Mouse (Mus musculus) Patski (cell line): ENCODE results near the gene Arntl2. TPM values are rescaled to one million over a fixed set of nuclear protein-coding genes. Genes with fewer than 3 reads are reported as not detected.

Source experiments
- ATAC-seq: fragments of 100-300 bp; one replicate; pipeline ENCODE4 v1.8.0; 2021
- CTCF ChIA-PET: fragments of 350-600 bp; sonication (Branson Sonifier 250); formaldehyde crosslinking; loops from one replicate; lab custom pipeline; 2022; ENCODE audit warnings: inconsistent platforms; lab: Charles Lee
- POLR2A ChIA-PET: fragments of 350-600 bp; sonication (Branson Sonifier 250); formaldehyde crosslinking; loops from one replicate; lab custom pipeline; 2022; ENCODE audit warnings: antibody characterized with exemption, inconsistent platforms; lab: Charles Lee
- DNase-seq: peaks from one replicate; pipeline ENCODE4 v3.0.0-alpha.2; 2011; ENCODE audit warnings: low read depth, low spot score
- H3K27me3 ChIP-seq: fragments of 371-371 bp; one replicate; pipeline ENCODE4 v1.5.1; 2021
- CTCF ChIP-seq: fragments of 100-300 bp; IDR thresholded peaks from one replicate; pipeline ENCODE4 v1.5.1; 2021
- in situ Hi-C: fragments of 300-500 bp; cut with MboI; formaldehyde crosslinking; loops from 3 replicates; pipeline ENCODE4 v1.11.1; 2018; ENCODE audit warnings: low pct_unique_long_range_greater_than_20kb, mixed read lengths
- polyA plus RNA-seq: library from polyadenylated mRNA; unstranded; gene quantifications from one replicate; pipeline ENCODE4 v1.2.3, GENCODE M21; 2021

The Arntl2 gene
- polyA plus RNA-seq, 1 experiment from 2014 or later = 8.1 TPM

DNA sequence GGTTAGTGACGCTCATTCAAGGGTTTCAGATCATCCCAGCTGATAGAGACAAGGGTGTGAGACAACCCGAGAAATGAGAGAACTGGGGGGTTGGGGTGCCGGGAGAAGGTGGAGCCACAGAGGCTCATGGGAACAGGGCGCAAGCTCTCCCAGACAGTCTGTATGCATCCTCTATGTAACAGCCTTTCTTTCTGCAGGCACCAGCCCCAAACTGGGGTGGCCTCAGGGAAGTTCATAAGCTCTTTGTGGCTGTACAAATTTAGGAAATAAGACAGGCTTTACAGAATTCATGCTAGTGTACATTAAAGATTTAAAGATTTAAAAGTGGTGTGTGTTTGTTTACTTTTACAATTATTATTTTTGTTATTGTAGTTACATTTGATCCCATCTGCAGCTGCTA is 84.4 kb downstream of the Arntl2 start:
- ChIA-PET POLR2A (interaction anchor here (1.5 kb wide), 1 partner anchor 8 kb away, joined by 4 read pairs; the partner anchor contains the start of gene Ppfibp1), CTCF (interaction anchor here (2.0 kb wide), 1 partner anchor 34 kb away, joined by 7 read pairs; no protein-coding TSS in a partner anchor)
- no peak for DNase-seq
- in situ Hi-C loops = loop anchor here (5.0 kb wide), 2 partner anchors 72 to 97 kb away; partner anchors contain the start of gene 1700034J05Rik
- no peaks in the 10 kb centered on the region for H3K27me3 ChIP-seq
- no peak for ATAC-seq
- no peak for TF ChIP-seq CTCF

DNA sequence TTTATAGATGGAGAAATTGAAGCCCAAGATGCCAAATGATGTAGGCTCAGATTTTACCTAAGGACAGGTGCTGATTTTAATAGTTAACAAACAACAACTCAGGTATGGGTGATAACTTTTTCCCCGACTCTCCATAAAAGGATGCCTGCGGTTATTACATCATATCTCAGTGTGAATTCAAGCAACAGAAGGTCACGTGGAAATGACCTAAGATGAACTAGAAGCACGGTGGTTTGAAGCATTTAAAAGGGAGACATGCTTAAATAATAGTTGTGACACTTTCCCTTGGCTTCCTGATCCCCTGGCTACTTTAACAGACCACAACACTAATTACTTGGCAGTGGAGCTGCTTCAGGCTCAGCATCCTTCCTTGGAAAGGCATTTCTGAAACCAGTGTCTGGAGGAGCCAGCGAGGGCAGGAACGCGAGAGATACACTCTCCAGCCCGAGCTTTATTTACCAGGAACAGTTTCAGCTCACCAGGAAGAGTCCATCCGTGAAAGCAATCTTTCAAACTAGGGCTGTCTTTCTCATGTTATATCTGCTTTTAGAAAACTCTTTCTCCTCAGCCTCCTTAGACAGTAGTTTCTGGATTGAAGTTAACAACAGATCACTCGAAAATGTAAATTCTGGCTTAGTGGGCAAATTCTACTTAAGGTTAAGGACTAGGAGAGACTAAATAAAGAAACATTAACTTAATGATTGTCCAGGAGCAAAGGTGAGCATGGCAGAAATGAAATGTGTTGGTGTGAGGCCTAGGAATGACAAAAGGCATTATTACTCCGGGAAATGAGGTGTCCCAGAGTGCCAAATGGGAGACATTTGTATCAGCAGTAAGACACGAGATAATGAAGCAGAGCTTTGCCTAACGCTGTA is 86.3 kb downstream of the Arntl2 start:
- TF ChIP-seq CTCF = no peak
- no peaks in the 10 kb centered on the region for H3K27me3 ChIP-seq
- ATAC-seq (peak; percentile 38), DNase-seq (peak; percentile 65)
- in situ Hi-C loops = loop anchor here (5.0 kb wide), 2 partner anchors 70 to 95 kb away; partner anchors contain the start of gene 1700034J05Rik
- CTCF ChIA-PET = interaction anchor here (1.1 kb wide), 1 partner anchor 12 kb away, joined by 3 read pairs; no protein-coding TSS in a partner anchor
- POLR2A ChIA-PET = no interaction called here

Other genes starting within 250 kb of the Arntl2 start
- gene Fgfr1op2, start 218.9 kb upstream of the Arntl2 start, polyA plus RNA-seq = 75.5 TPM
- 54.7 TPM for gene Ints13, start 218.2 kb upstream of the Arntl2 start, polyA plus RNA-seq
- gene Med21, start 153.5 kb upstream of the Arntl2 start, polyA plus RNA-seq = 99.0 TPM
- gene Tm7sf3, start 153.2 kb upstream of the Arntl2 start, polyA plus RNA-seq = 54.8 TPM
- 17.3 TPM for gene Stk38l, start 71.1 kb upstream of the Arntl2 start, polyA plus RNA-seq
- not detected for gene Smco2, start 54.0 kb downstream of the Arntl2 start, polyA plus RNA-seq
- 138 TPM for gene Ppfibp1, start 92.4 kb downstream of the Arntl2 start, polyA plus RNA-seq
- not detected for gene 1700034J05Rik, start 158.4 kb downstream of the Arntl2 start, polyA plus RNA-seq
- gene Rep15, start 236.5 kb downstream of the Arntl2 start, polyA plus RNA-seq = 2.4 TPM
- 109 TPM for gene Mrps35, start 246.7 kb downstream of the Arntl2 start, polyA plus RNA-seq